Mouse (Mus musculus): ENCODE results near the gene Astn2.

The Astn2 gene

DNA sequence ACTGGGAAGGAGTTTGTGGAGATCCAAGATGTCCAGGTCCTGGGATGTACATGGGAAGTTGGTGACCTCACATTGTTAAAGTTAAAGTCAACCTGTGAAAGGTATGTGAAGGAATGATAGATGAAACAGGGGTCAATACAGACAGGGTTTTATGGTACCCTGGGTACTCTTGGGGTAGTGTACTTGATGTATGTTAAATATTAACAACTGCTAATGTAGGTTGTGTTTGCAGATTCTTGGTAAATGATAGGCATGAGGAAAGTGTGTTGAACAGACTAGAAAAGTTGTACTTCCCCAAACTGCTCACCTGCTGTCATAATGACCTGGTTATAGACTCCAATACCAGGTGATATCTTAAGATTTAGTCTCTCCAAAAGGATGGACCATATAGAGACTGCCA, 539.9 kb downstream of the Astn2 start:
- no peak for DNase-seq (ENCODE audit: low read depth, low spot score)

DNA sequence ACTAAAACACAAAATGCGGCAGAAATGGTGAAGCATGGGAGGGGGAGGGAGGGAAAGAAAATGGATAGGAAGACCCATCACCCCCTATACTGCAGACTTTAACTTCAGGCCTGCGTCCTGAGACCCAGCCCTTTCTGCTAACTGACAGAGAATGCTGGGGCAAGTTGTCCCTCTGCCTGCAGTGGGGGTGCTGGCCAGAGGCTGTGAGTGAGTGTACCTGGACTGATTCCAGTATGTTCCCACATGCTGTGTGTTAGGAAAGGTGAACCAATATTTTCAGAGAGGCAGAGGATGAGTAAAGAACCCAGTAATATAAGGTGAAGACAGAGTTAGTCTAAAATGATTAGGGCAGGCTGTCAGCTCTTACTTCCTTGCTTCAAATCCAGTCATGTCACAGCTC, 561.2 kb downstream of the Astn2 start:
- DNase-seq (ENCODE audit: low read depth, low spot score): no peak

DNA sequence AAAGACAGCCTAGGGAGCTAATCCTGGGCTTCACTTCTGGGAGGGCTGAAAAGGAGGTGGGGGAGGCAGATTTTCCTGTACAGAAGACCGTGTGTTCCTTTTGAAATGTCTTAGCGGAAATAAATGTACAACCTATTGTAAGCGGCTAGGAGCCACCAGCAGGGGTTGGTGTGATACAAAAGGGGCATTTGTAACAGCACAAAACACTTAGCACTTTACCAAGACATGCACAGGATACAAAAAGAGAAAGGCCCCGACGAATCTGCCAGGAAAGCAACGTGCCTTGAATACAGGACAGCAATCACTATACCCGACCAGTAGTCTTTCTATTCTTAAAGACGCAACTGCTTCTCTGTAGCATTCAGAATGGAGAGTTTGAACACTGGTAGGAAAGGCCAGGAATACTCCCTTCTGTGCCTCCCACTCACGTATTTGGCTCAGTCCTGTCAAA, 564.8 kb downstream of the Astn2 start:
- no peak for DNase-seq (ENCODE audit: low read depth, low spot score)

DNA sequence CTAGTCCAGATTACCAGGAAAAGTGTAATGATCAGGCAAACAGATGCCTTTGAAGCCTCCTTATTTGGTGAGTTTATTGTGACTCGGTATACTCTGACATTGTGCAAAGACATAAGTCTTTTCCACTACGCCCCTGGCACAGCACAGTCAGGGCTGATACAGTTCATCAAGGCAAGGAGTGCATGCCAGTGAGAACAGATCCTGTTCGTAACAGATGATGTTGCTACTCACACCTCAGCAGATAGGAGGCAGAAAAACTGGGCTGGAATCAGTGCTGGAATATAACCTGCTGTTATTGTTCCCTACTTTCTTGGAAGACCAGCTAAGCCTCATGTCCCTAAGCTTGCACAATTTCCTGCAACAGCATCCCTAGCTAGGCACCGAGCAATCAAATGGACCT, 565.6 kb downstream of the Astn2 start:
- DNase-seq (ENCODE audit: low read depth, low spot score): no peak

DNA sequence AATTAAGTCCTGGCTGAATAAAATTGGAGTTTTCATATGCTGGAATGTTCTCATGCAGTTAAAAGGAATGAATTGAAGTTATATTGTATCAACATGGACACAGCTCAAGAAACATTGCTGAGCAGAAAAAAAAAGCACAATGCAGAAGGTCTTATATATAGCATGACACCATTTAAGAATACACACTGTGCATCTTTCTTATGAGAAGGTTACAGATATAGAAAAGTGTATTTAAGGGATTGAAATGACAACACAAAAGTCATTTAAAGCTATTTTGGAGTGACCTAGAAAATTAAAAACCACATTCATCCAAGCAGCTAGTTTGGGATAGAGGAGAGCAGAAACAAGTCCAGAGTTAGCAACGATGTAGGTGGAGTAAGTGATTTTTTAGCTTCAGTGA, 571.4 kb downstream of the Astn2 start:
- no peak for DNase-seq (ENCODE audit: low read depth, low spot score)

DNA sequence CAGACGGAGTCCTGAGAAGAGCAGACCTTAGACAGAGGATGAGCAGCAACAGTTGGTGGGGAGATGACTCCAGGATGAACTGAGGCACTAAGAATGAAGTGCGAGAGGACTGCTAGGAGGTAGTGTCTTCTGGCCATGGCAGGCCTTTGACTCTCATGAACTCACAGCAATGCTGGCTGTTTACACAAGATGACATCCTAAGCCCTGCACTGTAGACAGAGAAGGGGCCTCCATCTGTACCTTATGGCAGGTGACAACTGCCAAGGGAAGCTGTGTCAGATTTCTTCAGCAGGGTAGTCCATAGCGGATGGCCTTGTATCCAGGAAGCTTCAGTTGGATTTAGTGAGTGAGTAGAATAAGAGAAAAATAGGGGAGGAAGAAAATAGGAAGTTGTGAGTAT, 572.5 kb downstream of the Astn2 start:
- no peak for DNase-seq (ENCODE audit: low read depth, low spot score)

DNA sequence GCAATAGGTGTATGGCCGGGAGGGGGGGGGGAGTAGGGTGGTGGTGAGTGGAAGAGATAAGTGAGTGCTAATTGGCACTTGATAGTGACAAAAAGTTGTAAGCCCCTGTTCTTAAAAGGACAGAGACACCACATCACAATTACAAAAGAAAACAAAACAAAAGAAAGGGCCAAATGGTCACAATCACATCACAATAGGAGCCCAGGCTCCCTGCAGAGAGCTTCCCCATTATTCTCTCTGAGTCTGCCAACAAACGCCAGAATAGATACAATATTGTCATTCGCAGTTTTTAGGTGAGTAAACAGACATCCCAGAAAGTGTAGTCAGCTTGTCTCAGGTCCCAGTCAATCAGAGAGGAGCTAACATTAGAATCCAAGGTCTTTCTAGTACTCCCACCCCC, 573.9 kb downstream of the Astn2 start:
- DNase-seq (ENCODE audit: low read depth, low spot score): no peak

DNA sequence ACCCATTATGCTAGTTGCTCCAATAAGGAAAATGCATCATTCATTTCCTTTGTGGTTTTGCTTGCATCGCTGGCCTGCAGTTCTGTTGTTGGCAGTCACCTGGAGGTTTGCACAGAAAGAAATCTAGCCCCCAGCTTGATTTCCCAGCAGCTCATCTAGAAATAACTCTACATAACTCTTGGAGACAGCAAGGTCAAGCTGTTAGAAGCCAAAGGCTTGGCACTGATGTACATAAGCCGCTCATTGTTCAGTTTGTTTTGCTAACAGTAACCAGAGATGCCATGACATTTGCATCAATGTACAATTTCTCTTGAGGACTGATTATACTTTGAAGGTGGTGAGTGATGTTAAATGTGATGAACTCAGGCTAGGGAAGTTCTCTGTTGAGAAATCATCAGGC, 583.3 kb downstream of the Astn2 start:
- DNase-seq (ENCODE audit: low read depth, low spot score): no peak

DNA sequence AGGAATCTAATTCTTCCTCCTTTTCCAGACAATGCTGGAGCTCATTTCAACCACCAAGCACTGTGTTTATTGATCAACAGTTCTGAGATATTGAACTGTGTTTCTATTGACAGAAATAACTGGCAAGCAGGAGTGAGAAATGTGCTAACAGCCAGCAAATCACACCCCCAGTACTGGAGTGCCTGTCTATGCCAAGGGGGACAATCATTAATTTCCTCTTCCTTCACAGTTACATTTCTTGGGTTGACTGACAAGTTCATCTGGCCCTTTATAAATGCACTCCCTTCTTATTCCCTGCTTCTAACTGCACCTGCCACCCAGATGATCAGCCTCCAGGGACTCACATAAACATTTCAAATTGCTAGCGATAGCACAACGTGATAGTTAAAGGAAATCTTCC, 584.2 kb downstream of the Astn2 start:
- DNase-seq (ENCODE audit: low read depth, low spot score): no peak

DNA sequence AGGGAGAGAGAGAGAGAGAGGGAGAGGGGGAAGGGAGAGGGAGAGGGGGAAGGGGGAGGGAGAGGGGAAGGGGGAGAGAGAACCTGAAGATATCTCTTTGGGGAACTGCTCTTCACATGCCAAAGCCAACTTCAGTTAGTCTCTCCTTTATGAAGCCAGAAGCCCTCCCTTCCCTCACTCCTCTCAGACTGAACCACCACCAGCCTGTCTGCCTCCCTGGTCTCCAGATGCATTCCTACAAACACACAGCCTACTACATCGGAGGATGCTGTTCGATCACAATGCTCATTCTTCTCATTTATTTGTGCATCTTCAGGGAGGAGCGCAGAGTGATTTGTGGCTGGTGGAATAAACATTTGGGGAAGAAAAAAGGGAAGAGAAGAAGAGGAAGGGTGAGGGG, 584.6 kb downstream of the Astn2 start:
- no peak for DNase-seq (ENCODE audit: low read depth, low spot score)

DNA sequence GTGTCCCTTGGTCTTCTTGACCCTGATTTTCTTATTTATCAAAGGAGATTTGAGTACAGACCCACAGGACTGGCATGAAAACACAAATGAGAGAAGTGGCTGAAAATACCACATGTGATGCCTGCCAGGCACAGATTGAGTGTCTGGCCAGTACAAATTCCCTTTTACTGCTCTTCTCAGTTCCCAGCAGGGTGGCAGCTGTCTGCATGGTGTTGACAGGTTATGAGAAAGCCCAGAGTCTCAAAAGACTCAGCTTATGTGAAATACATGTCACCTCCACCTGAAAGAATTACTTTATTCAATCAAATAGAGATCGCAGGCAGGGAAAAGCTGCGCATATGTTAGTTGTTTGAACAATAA, 590.3 kb downstream of the Astn2 start:
- no peak for DNase-seq (ENCODE audit: low read depth, low spot score)

DNA sequence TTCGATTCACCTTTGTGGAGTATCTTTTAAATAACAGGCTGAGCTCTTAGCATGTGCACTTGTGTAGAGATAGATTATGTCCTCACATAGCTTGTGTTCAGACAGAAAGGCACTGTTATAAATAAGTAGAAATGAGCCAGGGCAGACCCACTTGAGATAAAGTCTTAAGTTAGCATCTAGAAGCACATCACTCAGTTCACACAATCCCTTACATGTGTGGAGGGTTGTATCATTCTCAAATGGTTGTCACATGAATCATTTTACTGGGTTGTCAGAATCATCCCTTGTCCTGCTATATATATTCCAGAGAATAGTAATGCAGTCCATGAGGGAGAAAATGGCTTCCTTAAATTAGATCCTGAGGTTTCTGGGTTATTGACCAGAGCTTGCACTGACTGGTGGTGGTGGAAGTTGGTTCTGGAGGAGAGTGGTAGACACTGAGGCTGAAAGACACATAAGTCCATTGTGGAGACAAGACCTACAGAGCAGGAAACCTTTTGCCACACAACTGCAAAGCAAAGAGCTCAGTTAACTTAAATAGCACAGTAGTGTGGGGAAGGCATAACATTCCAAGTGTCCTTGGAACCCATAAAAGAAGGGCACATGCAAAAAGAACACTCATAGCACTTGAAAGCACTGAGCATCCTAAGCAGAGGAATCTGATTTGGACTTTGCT, 590.8 kb downstream of the Astn2 start:
- no peak for DNase-seq (ENCODE audit: low read depth, low spot score)

DNA sequence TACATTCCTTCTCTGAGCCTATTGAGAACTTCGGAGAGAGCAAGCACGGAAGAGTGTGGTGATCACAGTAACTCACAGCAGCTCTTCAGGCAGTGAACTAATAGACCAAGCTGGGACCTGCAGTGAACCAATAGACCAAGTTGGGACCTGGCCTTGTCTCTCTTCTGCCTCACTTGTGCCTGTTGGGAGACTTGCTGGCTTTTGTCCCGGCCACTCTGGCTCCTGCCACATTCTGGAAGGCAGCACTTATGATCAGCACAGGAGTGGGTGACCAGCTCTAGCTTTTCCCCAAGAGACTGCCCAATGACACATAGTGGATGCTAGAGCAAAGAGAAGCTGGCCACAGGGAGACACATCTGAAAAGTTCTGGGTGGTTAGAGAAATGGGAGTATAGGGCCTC, 597.1 kb downstream of the Astn2 start:
- no peak for DNase-seq (ENCODE audit: low read depth, low spot score)

DNA sequence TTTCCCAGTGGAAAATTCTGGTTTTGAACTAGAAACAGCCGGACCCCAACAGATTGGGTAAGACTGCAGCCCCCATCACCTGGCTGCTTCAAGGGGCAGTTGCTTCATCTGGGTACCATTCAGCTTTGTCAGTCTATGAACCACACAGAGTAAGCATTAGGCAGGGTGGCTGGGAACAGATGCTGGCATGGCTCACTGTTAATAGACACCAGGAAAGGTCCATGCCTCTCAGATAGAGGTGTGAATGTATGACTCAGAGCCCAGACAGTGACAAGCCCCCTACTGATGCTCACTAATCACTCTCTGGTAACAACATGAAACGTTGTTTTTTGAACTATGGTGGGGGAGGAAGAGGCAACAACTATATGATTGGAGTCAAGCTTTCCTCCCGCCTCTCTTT, 603.2 kb downstream of the Astn2 start:
- DNase-seq (ENCODE audit: low read depth, low spot score): no peak

DNA sequence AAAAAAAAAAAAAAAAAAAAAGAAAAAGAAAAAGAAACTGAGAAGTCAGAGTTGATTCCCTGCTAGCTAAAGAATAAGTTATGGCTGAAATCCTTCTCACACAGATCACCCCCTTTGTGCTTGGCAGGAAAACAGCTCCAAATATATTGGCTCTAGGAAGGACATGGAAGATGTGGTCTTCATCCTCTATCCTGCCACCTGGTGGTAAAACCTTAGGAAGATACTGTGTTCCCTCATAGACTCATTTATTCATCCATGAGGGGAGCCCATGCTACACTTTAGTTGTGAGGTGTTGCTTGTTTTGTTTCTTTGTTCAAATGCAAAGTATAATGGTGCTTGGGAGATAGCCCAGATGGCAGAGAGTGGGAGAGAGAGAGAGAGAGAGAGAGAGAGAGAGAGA, 613.4 kb downstream of the Astn2 start:
- DNase-seq (ENCODE audit: low read depth, low spot score): no peak

DNA sequence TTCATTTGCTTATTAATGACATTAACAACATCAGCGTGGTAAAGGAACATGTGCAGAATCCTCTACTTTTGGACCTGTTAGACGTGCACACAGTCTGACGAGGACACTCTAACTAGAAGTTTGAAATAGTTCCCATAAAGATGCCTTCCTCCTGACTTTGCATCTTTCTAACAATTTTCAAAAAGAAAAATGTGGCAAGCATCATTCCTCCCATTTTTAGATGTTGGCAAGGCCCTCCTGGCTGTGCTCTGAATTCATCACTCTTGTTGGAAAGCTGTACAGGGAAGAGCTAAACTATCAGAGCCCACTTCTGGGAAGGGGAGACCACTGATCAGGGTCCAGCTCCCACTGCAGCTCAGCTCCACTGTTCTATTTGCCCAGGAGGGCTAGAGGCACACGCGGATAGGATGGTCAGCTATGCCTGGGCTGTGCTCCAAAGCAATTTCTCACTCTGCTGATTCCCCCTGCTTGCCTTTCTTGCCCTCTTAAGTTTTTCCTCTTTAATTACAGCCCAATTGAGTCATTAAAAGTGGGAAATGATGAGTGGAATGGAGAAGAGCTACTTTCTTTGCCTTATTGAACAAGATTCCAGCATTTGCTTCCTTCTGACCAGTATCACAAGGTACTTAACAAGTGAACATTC, 630.9 kb downstream of the Astn2 start:
- no peak for DNase-seq (ENCODE audit: low read depth, low spot score)

DNA sequence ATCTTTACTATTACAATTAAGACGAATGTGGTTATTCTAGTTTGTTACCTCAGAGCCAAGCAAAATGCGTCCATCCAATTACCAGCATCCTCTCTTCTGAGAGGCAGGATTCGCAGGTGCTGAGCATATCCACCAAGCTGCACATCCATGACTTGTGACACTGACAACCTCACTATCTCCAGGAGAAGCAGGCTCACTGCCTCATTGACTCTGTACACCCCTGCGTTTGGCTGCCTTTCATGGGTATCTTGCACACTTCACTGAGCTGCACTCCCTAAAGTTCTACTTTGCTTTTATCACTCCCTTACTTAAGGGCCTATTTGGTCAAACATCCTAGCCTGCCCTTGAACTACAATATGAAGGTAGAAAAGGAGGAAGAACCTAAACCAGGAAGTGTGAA, 633.5 kb downstream of the Astn2 start:
- DNase-seq (ENCODE audit: low read depth, low spot score): no peak

DNA sequence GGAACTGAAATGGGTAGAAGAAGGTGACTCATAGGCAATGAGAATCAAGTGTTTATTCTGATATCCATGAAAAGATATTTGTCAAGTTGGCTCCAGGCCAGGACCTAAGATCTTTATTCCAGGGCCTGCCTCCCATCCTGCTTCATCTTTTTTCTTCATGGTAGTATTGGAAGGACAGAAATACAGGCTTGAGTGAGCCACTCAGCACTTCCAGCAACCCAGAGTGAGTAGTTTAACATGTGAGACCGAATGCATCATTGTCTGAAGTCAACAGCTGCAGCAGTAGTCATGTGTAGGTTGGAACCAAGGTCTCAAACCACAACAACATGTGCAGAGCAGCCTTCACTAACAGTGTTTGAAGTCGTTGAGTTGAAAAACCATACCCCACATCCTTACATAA, 636.5 kb downstream of the Astn2 start:
- no peak for DNase-seq (ENCODE audit: low read depth, low spot score)

DNA sequence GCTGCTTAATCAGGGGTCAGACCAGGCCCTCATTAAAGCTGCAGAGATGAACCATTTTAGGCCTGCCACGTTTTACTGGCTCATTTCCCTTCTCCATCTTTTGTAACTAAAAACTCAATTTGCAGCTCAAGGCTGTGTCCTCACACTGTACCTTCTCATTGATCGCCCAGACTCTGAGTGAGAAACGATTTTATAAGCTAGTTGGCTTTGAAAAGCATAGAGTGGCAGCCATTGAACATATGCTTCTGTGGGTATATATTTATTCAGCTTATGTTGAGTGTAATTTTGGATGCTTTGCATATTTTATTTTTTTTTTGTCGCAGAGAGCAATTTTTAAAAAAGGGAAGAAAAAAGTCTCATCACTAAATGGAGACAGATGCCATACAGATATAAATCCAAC, 637.0 kb downstream of the Astn2 start:
- no peak for DNase-seq (ENCODE audit: low read depth, low spot score)

DNA sequence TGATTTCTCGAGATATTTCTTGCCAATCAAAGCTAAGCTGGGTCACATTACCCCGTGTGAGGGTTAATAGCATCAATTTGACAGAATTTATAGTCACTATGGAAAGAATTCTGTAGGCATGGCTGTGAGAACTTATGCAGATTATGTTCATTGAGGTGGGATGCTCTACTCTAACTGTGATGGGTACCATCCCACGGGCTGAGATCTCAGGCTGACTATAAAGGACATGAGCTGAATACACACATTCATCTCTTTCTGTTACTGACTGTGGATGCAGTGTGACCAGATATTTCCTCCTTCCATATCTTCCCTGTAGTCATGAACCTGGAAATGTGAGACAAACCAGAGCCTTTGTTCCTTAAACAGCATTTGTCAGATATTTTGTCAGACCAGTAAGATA, 639.1 kb downstream of the Astn2 start:
- no peak for DNase-seq (ENCODE audit: low read depth, low spot score)

DNA sequence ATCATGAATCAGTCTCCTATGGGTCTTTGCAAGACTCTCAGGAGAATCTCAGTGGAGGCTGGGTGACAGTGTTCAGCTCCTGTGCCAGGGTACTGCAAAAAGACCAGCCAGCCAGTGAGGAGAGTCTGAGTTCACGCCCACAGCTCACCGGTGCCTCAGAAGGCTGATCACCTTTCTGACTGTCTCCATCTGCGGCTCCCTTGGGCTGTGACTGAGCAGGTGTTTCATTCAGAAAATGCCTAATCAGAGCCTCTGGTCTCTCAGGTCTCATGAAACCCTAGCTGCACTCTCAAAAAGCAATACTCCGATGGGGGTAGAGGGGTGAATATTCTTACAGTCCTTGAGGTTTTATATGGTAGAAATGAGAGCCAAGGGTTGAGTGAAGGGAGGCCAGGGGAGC, 640.1 kb downstream of the Astn2 start:
- DNase-seq (ENCODE audit: low read depth, low spot score): no peak

DNA sequence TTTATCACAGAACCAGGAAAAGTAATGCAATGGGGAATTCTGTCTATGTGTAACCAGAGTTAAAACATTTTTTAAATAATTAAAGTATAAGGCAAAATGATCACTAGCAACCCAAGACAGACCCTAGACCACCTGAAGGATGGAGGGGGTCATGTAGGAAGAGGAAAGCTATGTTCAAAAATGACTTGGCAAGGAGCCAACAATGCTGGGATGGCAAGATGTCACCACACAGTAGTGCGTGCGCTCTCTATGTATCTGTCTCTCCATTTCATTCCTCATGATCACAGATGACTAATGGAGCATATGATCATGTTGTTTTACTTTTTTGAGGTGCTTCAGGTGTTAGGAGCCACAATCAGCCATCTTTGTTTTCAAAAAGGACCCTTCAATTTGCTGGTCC, 640.6 kb downstream of the Astn2 start:
- no peak for DNase-seq (ENCODE audit: low read depth, low spot score)

DNA sequence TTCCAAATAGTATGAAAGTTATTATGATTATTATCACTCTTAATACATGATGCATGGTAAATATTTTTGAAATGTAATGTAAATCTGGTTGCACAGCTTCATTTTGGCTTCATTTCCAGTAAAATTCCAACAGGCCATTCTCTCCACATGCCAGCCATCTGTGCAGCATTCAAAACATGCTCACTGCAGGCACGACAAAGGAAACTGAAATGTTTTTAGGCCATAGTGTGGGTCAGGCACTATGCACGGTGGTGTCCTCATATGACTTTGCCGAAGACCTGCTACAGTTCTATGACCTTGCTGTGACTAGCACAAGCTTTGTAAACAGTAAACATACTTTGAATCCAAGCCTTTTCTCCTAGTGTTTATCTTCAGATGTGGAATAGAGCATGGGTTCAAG, 642.3 kb downstream of the Astn2 start:
- no peak for DNase-seq (ENCODE audit: low read depth, low spot score)

DNA sequence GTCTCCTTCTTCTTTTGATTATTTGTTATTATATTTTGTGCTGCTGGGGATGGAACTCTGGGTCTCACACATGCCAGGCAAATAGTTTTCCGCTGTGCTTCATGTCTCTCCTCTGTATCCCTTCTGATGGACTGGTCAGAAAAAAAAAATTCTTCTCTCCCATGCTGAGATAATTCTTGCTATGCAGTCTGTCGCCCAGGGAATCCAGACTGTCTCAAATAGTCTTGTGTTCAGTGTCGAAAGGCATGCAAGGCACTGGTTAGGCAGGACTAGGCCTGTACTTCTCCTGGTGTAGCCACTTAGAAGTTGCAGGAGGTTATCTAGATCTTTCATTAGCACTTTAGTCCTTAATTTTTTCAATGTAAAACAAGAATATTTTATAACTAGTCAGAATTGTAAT, 642.8 kb downstream of the Astn2 start:
- DNase-seq (ENCODE audit: low read depth, low spot score): no peak
